Mouse (Mus musculus) forebrain, embryonic 14.5 days (tissue): ENCODE results near the gene Cd86. TPM values are rescaled to one million over a fixed set of nuclear protein-coding genes. Genes with fewer than 3 reads are reported as not detected.

Experiments used
- ATAC-seq: fragments of 200-750 bp; cut with Nextera tagmentation; 2 replicates; pipeline ENCODE4 v1.8.0; 2017; ENCODE audit warnings: mild to moderate bottlenecking, moderate library complexity
- DNase-seq: peaks from one replicate; pipeline ENCODE4 v3.0.0-alpha.2; 2015; ENCODE audit warnings: low spot score
- H3K27ac ChIP-seq: fragments of 300-500 bp; sonication (generic); 2 replicates; pipeline ENCODE4 v1.5.1; 2014; ENCODE audit warnings: low read depth, mild to moderate bottlenecking, control low read depth, low read length, moderate library complexity
- H3K27me3 ChIP-seq: fragments of 300-500 bp; sonication (generic); replicated peaks from 2 replicates; pipeline ENCODE4 v1.6.1; 2014; ENCODE audit warnings: low read length, control low read depth, mixed read lengths; ENCODE audit not compliant: control insufficient read depth, insufficient read depth
- H3K36me3 ChIP-seq: fragments of 300-500 bp; sonication (generic); 2 replicates; pipeline ENCODE4 v1.6.1; 2014; ENCODE audit warnings: low read length, control low read depth; ENCODE audit not compliant: control insufficient read depth, insufficient read depth
- H3K4me1 ChIP-seq: fragments of 300-500 bp; sonication (generic); 2 replicates; pipeline ENCODE4 v1.6.1; 2014; ENCODE audit warnings: antibody characterized with exemption, low read length, control low read depth; ENCODE audit not compliant: control insufficient read depth, insufficient read depth
- H3K4me2 ChIP-seq: fragments of 300-500 bp; sonication (generic); 2 replicates; pipeline ENCODE4 v1.6.1; 2014; ENCODE audit warnings: mild to moderate bottlenecking, control low read depth, low read length
- H3K4me3 ChIP-seq: fragments of 300-500 bp; sonication (generic); 2 replicates; pipeline ENCODE4 v1.5.1; 2014; ENCODE audit warnings: low read depth, low read length, control low read depth
- H3K9ac ChIP-seq: fragments of 300-500 bp; sonication (generic); 2 replicates; pipeline ENCODE4 v1.6.1; 2014; ENCODE audit warnings: mild to moderate bottlenecking, low read length, control low read depth, moderate library complexity
- H3K9me3 ChIP-seq: fragments of 300-500 bp; sonication (generic); replicated peaks from 2 replicates; pipeline ENCODE4 v1.6.1; 2016; ENCODE audit warnings: low read length, control low read depth, mixed read lengths; ENCODE audit not compliant: control insufficient read depth
- WGBS: fragments of 180-500 bp; shearing (Covaris S2); extraction: QIAGEN DNeasy Blood & Tissue Kit; methylation state at CpG from one replicate; pipeline ENCODE4 v1.1.7; 2014; 5-methylcytosine and 5-hydroxymethylcytosine counted together
- polyA plus RNA-seq: library from polyadenylated mRNA; unstranded; fragments of >200 nt; fragmentation: Nextera tagmentation; extraction: Ambion mirVana; gene quantifications from 2 replicates; pipeline ENCODE4 v1.2.1, GENCODE M21; 2014

Cd86 gene
- polyA plus RNA-seq, 1 experiment from 2014 or later = 2.0 TPM

DNA sequence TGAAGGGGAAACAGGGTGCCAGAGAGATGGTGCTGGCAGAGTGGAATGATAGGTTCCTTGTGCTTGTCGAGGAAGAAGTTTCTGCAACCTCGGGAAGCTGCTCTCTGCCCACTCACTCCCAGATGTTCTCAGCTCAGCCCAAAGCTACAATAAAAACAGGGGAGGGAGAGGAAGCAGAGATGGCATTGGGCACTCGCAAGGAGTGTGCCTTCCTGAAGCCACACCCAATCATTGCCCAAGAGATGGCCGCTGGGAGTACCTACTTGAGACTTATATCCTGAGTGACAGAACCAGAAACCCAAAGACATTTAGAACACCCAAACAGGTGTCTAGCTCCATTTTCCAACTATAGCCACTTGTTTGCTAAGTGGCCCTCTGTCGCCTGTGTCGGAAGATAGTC lies 20.8 kb downstream of the Cd86 start:
- H3K4me1 ChIP-seq = no peaks in the 10 kb centered on the region
- no peaks in the 10 kb centered on the region for H3K9me3 ChIP-seq
- H3K4me2 ChIP-seq = no peak overlapping the region
- no peak overlapping the region for H3K27ac ChIP-seq
- no peaks in the 10 kb centered on the region for H3K36me3 ChIP-seq
- 90% methylated on average over 6 of the region's 6 CpGs for WGBS
- H3K4me3 ChIP-seq = no peak overlapping the region
- no peak overlapping the region for H3K9ac ChIP-seq
- no peaks in the 10 kb centered on the region for H3K27me3 ChIP-seq
- no peak for ATAC-seq
- no peak for DNase-seq

- Histone ChIP-seq H3K27me3 (no peaks in the 10 kb centered on the region), H3K9me3 (no peaks in the 10 kb centered on the region), H3K36me3 (no peaks in the 10 kb centered on the region), H3K4me2 (no peak overlapping the region), H3K4me3 (no peak overlapping the region), H3K27ac (no peak overlapping the region), H3K9ac (no peak overlapping the region), H3K4me1 (no peaks in the 10 kb centered on the region)
- no peak for ATAC-seq
- WGBS = 81% methylated on average over 5 of the region's 5 CpGs
- no peak for DNase-seq
These were observed 23.2 kb downstream of the Cd86 start for GRCm38 (mm10) chr16:36642696-36643046.

DNA sequence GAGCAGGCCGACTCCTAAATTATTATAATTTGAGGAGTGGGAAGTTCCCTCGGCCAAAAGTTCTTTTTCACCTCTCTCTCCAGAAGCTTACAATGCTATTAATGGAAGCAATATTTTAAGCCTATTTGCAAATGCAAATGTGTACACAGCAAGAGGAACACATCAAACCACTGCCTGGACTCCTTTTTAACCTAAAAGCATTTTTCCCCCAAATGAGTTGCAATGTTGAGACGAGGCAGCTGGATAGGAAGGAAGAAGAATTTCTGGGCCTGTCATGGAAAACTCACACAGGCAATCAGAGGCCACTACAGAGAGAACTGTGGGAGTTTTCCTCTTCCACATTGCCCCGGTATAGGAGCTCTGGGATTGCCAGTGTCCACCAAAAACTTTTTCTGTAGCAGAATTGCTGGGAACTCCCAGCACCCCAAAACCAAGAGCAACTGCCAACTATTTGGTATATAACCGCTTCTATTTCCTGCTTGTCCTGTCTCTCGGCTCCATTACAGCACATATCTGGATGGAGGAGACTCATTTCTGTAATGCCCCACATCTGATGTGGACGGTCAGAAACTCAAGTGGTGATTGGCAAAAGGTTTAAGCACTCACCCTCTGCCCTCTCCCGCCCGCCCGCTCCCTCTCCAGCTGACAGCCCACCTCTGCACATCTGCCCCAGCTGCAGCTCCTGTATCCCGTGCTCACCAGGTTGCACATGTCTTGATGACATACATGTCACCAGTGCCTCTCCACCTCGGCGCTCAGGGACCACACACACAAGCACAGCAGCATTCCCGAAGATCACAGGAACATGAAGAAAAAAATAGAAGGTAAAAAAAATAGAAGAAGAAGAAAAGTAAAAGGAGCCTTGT lies 23.8 kb downstream of the Cd86 start:
- no peaks in the 10 kb centered on the region for H3K36me3 ChIP-seq

DNA sequence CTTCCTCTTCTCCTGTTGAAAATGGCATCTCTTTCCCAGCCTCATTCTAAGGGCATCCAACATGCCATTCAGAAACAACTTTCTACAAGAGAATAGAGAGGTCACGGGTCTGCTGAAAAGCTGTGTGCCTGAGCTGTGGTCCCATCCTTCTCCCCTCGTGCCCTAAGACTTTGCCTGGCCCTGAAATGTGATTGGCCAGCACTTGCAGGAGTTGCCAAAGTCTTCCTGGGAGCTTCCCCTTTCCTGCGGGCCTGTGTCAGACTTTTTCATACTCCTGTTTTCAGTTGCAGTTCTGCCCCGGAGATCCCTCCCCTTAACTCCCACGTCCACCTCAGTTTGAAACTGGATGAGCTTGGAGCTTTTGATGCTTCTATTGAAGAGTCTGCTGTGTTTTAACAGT lies 24.9 kb downstream of the Cd86 start:
- WGBS = 76% methylated on average over 5 of the region's 5 CpGs
- no peaks in the 10 kb centered on the region for H3K4me1 ChIP-seq
- no peaks in the 10 kb centered on the region for H3K27me3 ChIP-seq
- H3K36me3 ChIP-seq = no peaks in the 10 kb centered on the region
- no peak overlapping the region for H3K27ac ChIP-seq
- ATAC-seq (no peak), DNase-seq (no peak)
- no peaks in the 10 kb centered on the region for H3K9me3 ChIP-seq
- no peak overlapping the region for H3K4me3 ChIP-seq
- H3K9ac ChIP-seq = no peak overlapping the region
- no peak overlapping the region for H3K4me2 ChIP-seq

More for the DNA sequence above, 23.8 kb downstream of the Cd86 start:
- 88% methylated on average over 14 of the region's 14 CpGs for WGBS
- H3K9me3 ChIP-seq = no peaks in the 10 kb centered on the region
- DNase-seq (no peak), ATAC-seq (no peak)
- no peaks in the 10 kb centered on the region for H3K4me1 ChIP-seq
- H3K9ac ChIP-seq = no peak overlapping the region
- no peak overlapping the region for H3K4me2 ChIP-seq
- no peak overlapping the region for H3K4me3 ChIP-seq
- no peaks in the 10 kb centered on the region for H3K27me3 ChIP-seq
- no peak overlapping the region for H3K27ac ChIP-seq

DNA sequence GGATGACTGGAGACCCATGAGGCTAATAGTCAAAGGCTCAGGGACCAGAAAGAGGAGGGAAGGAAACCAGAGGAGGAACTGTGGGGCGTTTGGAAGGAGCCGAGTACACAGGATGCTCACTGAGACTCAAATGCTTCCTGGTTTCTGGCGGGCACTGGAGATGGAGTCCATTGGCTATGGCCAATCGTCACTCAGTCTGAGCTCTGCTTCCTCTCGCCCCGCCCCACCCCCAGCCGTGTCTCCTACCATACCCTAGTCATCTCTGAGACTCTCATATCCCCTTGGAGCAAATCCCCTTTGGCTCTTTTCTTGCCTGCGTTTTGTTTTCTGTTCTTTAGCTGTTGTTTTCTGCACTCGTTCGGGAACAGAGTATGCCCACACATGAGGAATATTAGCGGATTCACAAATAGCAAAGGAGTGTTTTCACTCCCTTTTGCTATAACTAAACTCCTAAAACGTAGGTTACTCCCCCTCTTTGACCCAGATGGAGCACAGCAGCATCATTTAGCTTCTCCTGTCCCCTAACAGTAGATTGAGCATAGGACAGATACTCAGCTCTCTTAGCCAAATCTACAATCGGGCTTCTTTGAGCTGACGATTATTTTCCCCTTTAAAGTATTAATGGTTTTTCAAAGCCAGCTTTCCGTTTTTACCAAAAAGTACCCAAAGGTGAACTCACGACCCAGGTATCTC lies 25.9 kb downstream of the Cd86 start:
- DNase-seq (no peak), ATAC-seq (no peak)
- H3K9ac ChIP-seq = no peak overlapping the region
- no peaks in the 10 kb centered on the region for H3K4me1 ChIP-seq
- no peak overlapping the region for H3K4me2 ChIP-seq
- no peak overlapping the region for H3K27ac ChIP-seq
- no peaks in the 10 kb centered on the region for H3K9me3 ChIP-seq
- 89% methylated on average over 16 of the region's 16 CpGs for WGBS
- H3K36me3 ChIP-seq = no peaks in the 10 kb centered on the region
- H3K4me3 ChIP-seq = no peak overlapping the region
- no peaks in the 10 kb centered on the region for H3K27me3 ChIP-seq

DNA sequence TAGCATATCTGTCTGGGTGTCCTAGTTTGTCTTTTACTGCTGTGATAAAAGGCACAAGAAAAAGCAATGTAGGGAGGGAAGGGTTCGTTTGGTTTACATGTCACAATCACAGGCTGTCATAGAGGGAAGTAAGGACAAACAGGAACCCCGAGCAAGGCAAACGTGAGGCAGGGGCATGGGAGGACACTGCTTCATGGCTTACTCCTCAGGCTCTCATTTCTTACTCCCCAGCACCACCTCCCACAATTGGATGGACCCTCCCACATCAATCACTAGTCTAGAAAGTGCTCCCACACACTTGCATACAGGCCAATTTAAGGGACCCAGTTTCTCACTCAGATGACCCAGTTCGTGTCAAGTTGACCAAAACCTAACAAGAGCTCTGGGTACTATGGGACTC lies 29.1 kb downstream of the Cd86 start:
- H3K27ac ChIP-seq = no peak overlapping the region
- H3K9ac ChIP-seq = no peak overlapping the region
- H3K36me3 ChIP-seq = no peaks in the 10 kb centered on the region
- no peaks in the 10 kb centered on the region for H3K4me1 ChIP-seq
- no peak for DNase-seq
- 71% methylated on average over 4 of the region's 4 CpGs for WGBS
- H3K9me3 ChIP-seq = no peaks in the 10 kb centered on the region
- H3K27me3 ChIP-seq = no peaks in the 10 kb centered on the region
- H3K4me3 ChIP-seq = no peak overlapping the region
- ATAC-seq = no peak
- no peak overlapping the region for H3K4me2 ChIP-seq

DNA sequence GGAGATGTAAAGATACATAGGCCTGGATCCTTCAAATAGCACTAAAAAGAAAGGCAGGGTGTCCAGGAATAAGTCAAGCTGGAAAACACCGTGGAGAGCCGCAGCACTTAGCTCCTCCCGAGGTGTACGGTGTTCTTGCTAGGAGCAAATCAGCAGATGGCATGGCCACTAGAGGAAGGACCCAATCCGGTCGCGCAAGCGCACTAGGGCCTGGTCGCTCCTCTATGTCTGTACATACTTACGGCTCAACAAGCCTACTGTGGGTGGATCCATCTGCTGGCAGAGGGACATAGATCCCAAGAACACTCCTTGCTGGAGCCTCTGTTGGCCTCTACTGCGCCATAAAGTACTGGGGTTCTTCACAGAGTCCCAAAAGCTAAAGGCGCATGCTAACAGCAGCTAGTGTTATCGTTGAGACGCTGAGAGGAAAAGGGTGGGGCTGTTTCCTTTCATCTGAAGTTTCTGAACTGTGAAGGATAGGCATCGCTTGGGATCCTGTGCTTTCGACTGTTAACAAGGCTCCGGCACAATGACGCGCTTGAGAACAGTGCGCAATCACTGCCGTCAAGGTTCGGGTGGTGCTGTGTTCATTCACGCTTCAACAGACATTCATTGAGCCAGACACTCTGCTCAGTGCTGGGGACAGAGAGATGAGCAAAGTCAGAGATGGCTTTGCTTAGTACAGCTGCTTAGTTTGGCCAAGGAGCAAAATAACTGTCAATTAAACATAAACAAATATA lies 30.7 kb downstream of the Cd86 start:
- ATAC-seq = no peak
- Histone ChIP-seq H3K4me2 (no peak overlapping the region), H3K9ac (no peak overlapping the region), H3K27me3 (no peaks in the 10 kb centered on the region), H3K9me3 (no peaks in the 10 kb centered on the region), H3K36me3 (no peaks in the 10 kb centered on the region), H3K27ac (no peak overlapping the region), H3K4me3 (no peak overlapping the region), H3K4me1 (no peaks in the 10 kb centered on the region)
- DNase-seq = no peak
- 87% methylated on average over 23 of the region's 23 CpGs for WGBS

DNA sequence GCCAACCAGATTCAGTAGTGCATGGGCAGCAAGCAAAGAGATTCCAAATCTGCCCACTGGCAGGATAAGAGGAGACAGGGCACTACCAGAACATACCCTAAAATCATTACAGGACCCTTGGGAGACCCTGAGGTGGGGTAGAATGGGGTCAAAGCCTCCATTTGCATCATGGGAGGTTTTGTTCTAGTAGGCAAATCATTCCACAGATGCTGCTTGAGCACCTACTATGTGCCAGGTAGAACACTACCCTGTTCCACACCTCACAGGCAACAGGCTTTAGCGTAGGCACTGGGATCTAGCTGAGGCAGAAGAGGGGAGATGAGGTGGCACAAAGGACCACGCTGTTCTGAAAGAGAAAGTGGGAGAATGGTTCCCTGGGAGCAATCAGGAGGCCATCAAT lies 31.5 kb downstream of the Cd86 start:
- H3K36me3 ChIP-seq = no peaks in the 10 kb centered on the region
- no peak for ATAC-seq

More for the DNA sequence above, 31.5 kb downstream of the Cd86 start:
- Histone ChIP-seq H3K9ac (no peak overlapping the region), H3K4me2 (no peak overlapping the region), H3K4me3 (no peak overlapping the region), H3K27me3 (no peaks in the 10 kb centered on the region), H3K27ac (no peak overlapping the region), H3K4me1 (no peaks in the 10 kb centered on the region), H3K9me3 (no peaks in the 10 kb centered on the region)
- 95% methylated on average over 2 of the region's 2 CpGs for WGBS
- no peak for DNase-seq
